Mouse (Mus musculus) hindbrain, embryonic 11.5 days (tissue): ENCODE results near the gene Ifi204. TPM values are rescaled to one million over a fixed set of nuclear protein-coding genes. Genes with fewer than 3 reads are reported as not detected.
"Not testable (repeated sequence)": the region's sequence is repeated elsewhere in the genome, so short reads cannot be mapped to it uniquely, and the experiment has no call there.

Source experiments
- ATAC-seq: fragments of 200-750 bp; cut with Nextera tagmentation; 2 replicates; pipeline ENCODE4 v1.8.0; 2017; ENCODE audit warnings: mild to moderate bottlenecking, moderate TSS enrichment, moderate library complexity; ENCODE audit not compliant: low FRiP score
- DNase-seq: peaks from one replicate; pipeline ENCODE4 v3.0.0-alpha.2; 2015; ENCODE audit warnings: low spot score
- H3K27ac ChIP-seq: fragments of 300-500 bp; sonication (generic); 2 replicates; pipeline ENCODE4 v1.5.1; 2014; ENCODE audit warnings: mild to moderate bottlenecking, low read depth, low read length
- H3K27me3 ChIP-seq: fragments of 300-500 bp; sonication (generic); 2 replicates; pipeline ENCODE4 v1.6.1; 2014; ENCODE audit warnings: mild to moderate bottlenecking, low read length, moderate library complexity, mixed read lengths; ENCODE audit not compliant: control insufficient read depth, insufficient read depth
- H3K36me3 ChIP-seq: fragments of 300-500 bp; sonication (generic); 2 replicates; pipeline ENCODE4 v1.6.1; 2014; ENCODE audit warnings: mild to moderate bottlenecking, low read length, moderate library complexity, mixed read lengths; ENCODE audit not compliant: control insufficient read depth, insufficient read depth
- H3K4me1 ChIP-seq: fragments of 300-500 bp; sonication (generic); replicated peaks from 2 replicates; pipeline ENCODE4 v1.6.1; 2014; ENCODE audit warnings: low read length, mixed read lengths; ENCODE audit not compliant: control insufficient read depth, insufficient read depth
- H3K4me2 ChIP-seq: fragments of 300-500 bp; sonication (generic); replicated peaks from 2 replicates; pipeline ENCODE4 v1.6.1; 2014; ENCODE audit warnings: mild to moderate bottlenecking, low read depth, low read length
- H3K4me3 ChIP-seq: fragments of 300-500 bp; sonication (generic); 2 replicates; pipeline ENCODE4 v1.5.1; 2014; ENCODE audit warnings: low read depth, low read length
- H3K9ac ChIP-seq: fragments of 300-500 bp; sonication (generic); 2 replicates; pipeline ENCODE4 v1.6.1; 2014; ENCODE audit warnings: low read depth, low read length
- H3K9me3 ChIP-seq: fragments of 300-500 bp; sonication (generic); 2 replicates; pipeline ENCODE4 v1.6.1; 2016; ENCODE audit warnings: low read length; ENCODE audit not compliant: control insufficient read depth
- WGBS: fragments of 180-500 bp; shearing (Covaris S2); extraction: QIAGEN DNeasy Blood & Tissue Kit; methylation state at CpG from one replicate; pipeline ENCODE4 v1.1.7; 2014; 5-methylcytosine and 5-hydroxymethylcytosine counted together
- polyA plus RNA-seq: library from polyadenylated mRNA; unstranded; fragments of >200 nt; fragmentation: Nextera tagmentation; extraction: Ambion mirVana; gene quantifications from 2 replicates; pipeline ENCODE4 v1.2.1, GENCODE M21; 2014

The Ifi204 gene
- polyA plus RNA-seq, result 1.0 and 1.5 TPM in 2 replicates

DNA sequence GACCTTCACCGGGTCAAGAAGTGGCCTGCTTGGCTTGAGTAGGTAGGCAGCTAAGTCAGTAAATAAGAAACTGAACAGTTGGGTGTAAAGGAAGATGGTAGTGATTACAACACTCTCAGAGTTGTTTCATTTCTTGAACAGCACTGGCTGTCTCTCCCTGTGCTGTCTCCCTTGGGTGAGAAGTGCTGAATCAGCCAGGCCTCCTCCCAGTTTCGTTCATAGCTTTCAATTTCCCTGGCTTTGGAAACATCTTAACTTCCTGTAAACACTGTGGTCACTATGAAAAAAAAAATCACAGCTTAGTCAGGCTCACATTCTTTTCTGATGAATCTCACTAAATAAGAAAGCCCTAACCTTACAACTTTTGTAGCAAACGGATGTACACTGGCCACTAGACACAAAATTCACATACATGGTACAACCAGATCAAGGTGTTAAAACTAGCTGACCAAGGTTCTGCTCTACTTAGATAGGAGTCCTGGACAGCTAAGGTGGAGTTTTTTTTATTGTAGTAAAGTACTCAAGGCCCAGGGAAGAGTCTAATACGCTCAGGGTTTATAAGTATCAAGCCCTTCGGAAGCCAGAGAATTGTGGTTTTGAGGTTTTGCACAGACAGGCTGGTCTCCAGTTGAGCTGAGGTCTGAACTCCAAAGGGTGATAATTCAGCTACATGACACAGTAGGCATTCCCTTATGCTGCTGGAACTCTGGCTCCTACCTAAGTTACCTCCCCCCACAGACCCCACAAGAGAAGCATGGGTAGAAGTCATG is at the start of gene Ifi204:
Gene Ifi204 (minus strand): TSS at position 96 of the 770 bp plus-strand sequence.
- not testable (repeated sequence) for H3K4me2 ChIP-seq, ATAC-seq, H3K27me3 ChIP-seq, H3K36me3 ChIP-seq, H3K9me3 ChIP-seq, H3K27ac ChIP-seq, H3K4me3 ChIP-seq, H3K4me1 ChIP-seq, H3K9ac ChIP-seq, DNase-seq
- 83% methylated on average over 5 of the region's 5 CpGs for whole genome bisulfite sequencing

DNA sequence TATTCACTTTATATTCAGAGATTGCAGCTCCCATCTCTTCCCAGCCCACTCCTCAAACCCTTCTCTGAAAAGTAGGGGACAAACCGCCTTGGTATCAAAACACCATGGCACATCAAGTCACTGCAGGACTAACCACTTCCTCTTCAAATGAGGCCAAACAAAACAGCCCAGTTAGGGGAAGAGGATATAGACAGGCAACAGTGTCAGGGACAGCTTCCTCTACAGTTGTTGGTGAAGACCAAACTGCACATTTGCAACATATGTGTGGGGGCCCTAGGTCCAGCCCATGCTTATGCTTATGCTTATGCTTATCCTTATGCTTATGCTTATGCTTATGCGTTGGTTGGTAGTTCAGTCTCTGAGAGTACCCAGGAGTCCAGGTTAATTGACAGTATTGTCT is 42.6 kb upstream of the Ifi204 start:
- H3K4me3 ChIP-seq, H3K36me3 ChIP-seq, DNase-seq, H3K27ac ChIP-seq, H3K9me3 ChIP-seq, H3K27me3 ChIP-seq, H3K4me1 ChIP-seq, H3K9ac ChIP-seq, ATAC-seq, H3K4me2 ChIP-seq: not testable (repeated sequence)
- WGBS, result 86% methylated on average over 2 of the region's 2 CpGs

DNA sequence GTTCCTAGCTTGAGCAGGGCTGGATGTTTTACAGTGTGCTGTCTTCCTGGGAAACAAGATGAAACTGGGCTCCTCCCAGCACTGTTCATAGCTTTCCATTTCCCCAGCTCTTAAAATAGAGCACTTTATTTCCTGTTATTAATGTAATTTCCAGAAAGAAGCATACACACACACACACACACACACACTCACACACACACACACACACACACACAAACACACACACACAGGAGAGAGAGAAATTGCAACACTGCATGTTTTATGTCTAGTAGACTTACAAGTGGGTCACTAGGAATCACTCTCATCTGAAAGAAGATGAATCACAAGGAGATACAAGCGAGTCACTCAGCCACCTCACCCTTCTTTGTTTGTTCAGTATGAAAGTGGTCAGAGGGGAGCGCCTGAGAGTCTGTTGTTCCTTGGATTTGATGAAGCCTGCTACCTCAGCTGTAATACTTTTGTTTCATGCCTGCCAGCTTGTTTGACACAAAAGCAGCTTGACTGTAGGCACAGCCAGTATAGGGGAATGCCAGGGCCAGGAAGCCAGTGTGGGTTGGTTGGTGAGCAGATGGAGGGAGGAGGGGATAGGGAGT is 36.0 kb upstream of the Ifi204 start:
- not testable (repeated sequence) for H3K4me3 ChIP-seq, H3K36me3 ChIP-seq, DNase-seq, H3K4me2 ChIP-seq, H3K9me3 ChIP-seq, H3K27ac ChIP-seq, ATAC-seq, H3K4me1 ChIP-seq, H3K9ac ChIP-seq, H3K27me3 ChIP-seq
- 73% methylated on average over 2 of the region's 2 CpGs for WGBS

GRCm38 (mm10) chr1:173802207-173802606 is 35.5 kb upstream of the Ifi204 start:
- ATAC-seq, H3K4me2 ChIP-seq, H3K4me1 ChIP-seq, H3K4me3 ChIP-seq, H3K36me3 ChIP-seq, H3K9ac ChIP-seq, H3K27me3 ChIP-seq, H3K27ac ChIP-seq, DNase-seq, H3K9me3 ChIP-seq: not testable (repeated sequence)
- WGBS, result 82% methylated on average over 3 of the region's 3 CpGs

DNA sequence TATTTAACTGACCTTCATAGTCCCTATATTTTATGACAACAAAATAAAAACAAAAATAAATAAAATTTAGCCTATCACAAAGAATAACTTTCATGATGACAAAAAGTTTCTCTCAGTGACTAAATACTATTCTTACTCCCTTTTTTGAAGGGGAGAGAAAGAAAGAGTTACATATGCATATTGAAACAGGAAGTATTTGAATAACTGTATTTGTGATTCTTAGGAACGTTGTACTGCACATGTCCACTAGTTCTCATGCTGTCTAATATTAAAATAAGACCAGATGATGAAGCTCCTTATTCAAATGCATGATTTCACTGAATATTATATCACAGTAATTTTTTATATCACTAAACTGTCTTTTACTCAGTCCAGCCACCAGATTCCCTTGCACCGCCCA is 35.0 kb upstream of the Ifi204 start:
- ATAC-seq, H3K27ac ChIP-seq, H3K4me1 ChIP-seq, H3K36me3 ChIP-seq, H3K9ac ChIP-seq, H3K4me3 ChIP-seq, H3K9me3 ChIP-seq, DNase-seq, H3K27me3 ChIP-seq, H3K4me2 ChIP-seq: not testable (repeated sequence)
- WGBS, result 90% methylated on average over 2 of the region's 2 CpGs

DNA sequence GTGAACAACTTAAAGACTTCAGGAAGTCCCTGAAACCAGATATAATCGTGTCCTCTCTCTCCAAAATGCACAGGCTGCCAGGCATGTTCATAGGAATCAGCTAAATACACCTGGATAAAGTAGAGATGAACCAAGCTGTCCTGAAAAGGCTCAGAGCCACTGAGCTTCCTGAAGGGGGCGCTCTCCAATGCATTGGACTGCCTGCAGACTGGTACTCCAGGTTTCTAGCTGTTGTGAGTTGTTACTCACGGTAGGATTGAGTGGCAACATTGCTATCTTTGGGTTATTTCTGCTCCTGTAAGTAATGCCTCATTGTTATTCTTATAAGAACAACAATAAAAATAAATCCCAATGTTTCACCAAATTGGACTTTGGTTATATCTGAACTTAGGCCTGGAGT is 6.7 kb upstream of the Ifi204 start:
- not testable (repeated sequence) for H3K9me3 ChIP-seq, H3K27me3 ChIP-seq, H3K27ac ChIP-seq, H3K4me2 ChIP-seq, H3K4me3 ChIP-seq, H3K36me3 ChIP-seq, H3K4me1 ChIP-seq, ATAC-seq, H3K9ac ChIP-seq, DNase-seq
- WGBS, result 80% methylated on average over 2 of the region's 3 CpGs

- H3K27me3 ChIP-seq, H3K4me3 ChIP-seq, H3K27ac ChIP-seq, H3K9me3 ChIP-seq, ATAC-seq, H3K9ac ChIP-seq, H3K4me2 ChIP-seq, DNase-seq, H3K36me3 ChIP-seq, H3K4me1 ChIP-seq: not testable (repeated sequence)
- WGBS, result 90% methylated on average over 4 of the region's 5 CpGs
Observed at GRCm38 (mm10) chr1:173760032-173760431, 6.7 kb downstream of the Ifi204 start.

- Histone ChIP-seq H3K9me3 (no peaks in the 10 kb centered on the region), H3K27ac (no peak overlapping the region), H3K36me3 (no peaks in the 10 kb centered on the region), H3K9ac (no peak overlapping the region), H3K4me1 (no peaks in the 10 kb centered on the region), H3K4me2 (no peak overlapping the region), H3K4me3 (no peak overlapping the region), H3K27me3 (no peaks in the 10 kb centered on the region)
- ATAC-seq (no peak), DNase-seq (no peak)
- WGBS, result 63% methylated on average over 1 of the region's 1 CpGs
Observed at GRCm38 (mm10) chr1:173742262-173742661, 24.5 kb downstream of the Ifi204 start.

GRCm38 (mm10) chr1:173741656-173742055 is 25.1 kb downstream of the Ifi204 start, which contains the start of gene Ifi207:
Gene Ifi207, minus strand, starts transcription at chr1:173741747.
- Histone ChIP-seq H3K4me1 (no peaks in the 10 kb centered on the region), H3K27me3 (no peaks in the 10 kb centered on the region), H3K9me3 (no peaks in the 10 kb centered on the region), H3K4me2 (no peak within 1 kb of the TSS), H3K36me3 (no peaks in the 10 kb centered on the region), H3K27ac (no peak within 1 kb of the TSS), H3K9ac (no peak within 1 kb of the TSS), H3K4me3 (no peak within 1 kb of the TSS)
- DNase-seq (no peak), ATAC-seq (no peak)
- 80% methylated on average over 4 of the region's 4 CpGs for WGBS
